Mouse (Mus musculus): ENCODE results near the gene Klf7. TPM values are rescaled to one million over a fixed set of nuclear protein-coding genes. Genes with fewer than 3 reads are reported as not detected.

The Klf7 gene
- polyA plus RNA-seq, 1 experiment: 19.7 TPM

DNA sequence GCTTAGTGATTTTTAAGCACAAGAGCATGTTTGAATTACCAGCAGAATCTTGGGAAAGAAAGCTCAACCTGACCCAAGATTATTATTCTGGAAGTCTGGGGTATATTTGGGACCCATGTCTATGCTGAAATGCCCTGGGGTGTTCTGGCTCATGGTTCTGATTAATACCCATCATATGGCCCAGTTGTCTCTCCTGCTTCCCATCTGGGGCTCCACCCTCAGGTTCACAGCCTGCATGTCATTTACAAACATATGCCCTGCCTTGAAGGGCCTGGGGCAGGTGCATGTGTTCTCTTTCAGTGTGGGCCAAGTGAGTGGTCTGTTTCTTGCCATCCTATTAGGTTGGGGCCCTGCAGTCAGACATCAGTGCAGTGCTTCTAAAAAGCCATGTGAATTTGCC is 114.1 kb downstream of the Klf7 start:
- no peak for DNase-seq
- Histone ChIP-seq H3K27me3 (ENCODE audit: control insufficient read depth, insufficient read depth, low read length) (no peaks in the 10 kb centered on the region), H3K4me3 (replicated peaks; ENCODE audit: insufficient read depth, low read depth, low read length) (no peak overlapping the region), H3K27ac (ENCODE audit: insufficient read depth, low read length) (no peak overlapping the region), H3K4me1 (ENCODE audit: control insufficient read depth, insufficient read depth, low read length) (no peaks in the 10 kb centered on the region)
- no peak for TF ChIP-seq CTCF (IDR thresholded peaks at IDR 0.05; ENCODE audit: borderline replicate concordance, insufficient read depth, low read depth, low read length)
- TF ChIP-seq POLR2A (IDR thresholded peaks at IDR 0.05; ENCODE audit: borderline replicate concordance, insufficient read depth, low read length): no peak

DNA sequence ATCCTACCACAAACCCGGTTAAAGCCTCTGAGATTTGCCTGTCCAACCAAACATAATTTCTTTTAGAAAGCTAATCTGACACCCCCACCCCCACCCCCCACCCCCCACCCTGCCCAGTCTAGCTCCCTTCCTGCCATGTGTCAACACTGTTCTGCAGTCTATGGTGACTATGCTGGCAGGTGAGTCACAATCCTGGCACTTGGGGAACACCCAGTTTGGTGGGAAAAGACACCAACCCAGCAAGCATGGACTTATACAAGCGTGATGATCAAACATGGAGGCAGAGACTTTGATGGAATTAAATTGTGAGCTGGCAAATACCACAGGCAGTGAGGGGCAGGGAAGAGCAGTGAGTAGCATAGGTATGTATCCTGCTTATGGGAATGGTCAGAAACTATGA is 116.9 kb downstream of the Klf7 start:
- no peak for TF ChIP-seq POLR2A (IDR thresholded peaks at IDR 0.05; ENCODE audit: borderline replicate concordance, insufficient read depth, low read length)
- TF ChIP-seq CTCF (IDR thresholded peaks at IDR 0.05; ENCODE audit: borderline replicate concordance, insufficient read depth, low read depth, low read length): no peak
- H3K4me1 ChIP-seq (ENCODE audit: control insufficient read depth, insufficient read depth, low read length): no peaks in the 10 kb centered on the region
- no peak overlapping the region for H3K27ac ChIP-seq (ENCODE audit: insufficient read depth, low read length)
- no peak overlapping the region for H3K4me3 ChIP-seq (replicated peaks; ENCODE audit: insufficient read depth, low read depth, low read length)
- no peak for DNase-seq
- 92% methylated on average over 2 of the region's 2 CpGs for WGBS
- no peaks in the 10 kb centered on the region for H3K27me3 ChIP-seq (ENCODE audit: control insufficient read depth, insufficient read depth, low read length)

DNA sequence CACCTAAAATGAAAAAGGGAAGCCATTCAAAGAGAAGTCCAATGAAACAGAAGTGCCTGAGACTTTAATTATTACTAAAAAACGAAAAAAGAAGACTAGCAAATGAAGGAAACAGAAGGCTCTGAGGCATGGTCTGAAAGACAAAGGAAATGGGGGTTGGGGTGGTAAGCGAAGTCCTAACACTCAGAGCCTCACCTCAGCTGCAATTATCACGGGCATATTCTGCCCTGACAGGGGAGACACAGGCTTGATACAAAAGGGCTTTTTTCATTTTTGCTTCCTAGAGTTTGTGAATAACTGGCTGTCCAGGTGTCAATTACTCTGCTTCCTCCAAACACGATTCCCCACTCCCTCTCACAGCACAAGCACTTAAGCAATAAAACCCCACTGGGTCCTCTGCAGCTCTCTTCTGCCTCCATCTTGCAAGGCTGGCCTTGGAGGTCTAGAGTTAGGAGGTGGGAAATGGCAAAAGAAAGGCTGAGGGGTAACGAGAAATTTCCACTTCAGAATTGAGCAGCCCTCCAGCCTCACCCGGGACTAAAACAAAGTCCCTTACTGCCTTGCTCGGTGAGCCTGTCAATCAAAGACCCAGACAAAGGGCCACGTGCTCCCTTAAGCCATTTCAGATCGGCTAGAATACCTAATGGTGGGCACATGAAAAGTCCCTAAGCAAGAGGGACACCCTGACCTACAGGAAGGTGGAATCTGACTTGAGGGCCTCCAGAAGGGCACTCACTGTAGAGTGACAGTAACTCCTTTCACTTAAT is 118.4 kb downstream of the Klf7 start:
- no peak for TF ChIP-seq POLR2A (IDR thresholded peaks at IDR 0.05; ENCODE audit: borderline replicate concordance, insufficient read depth, low read length)
- no peak for TF ChIP-seq CTCF (IDR thresholded peaks at IDR 0.05; ENCODE audit: borderline replicate concordance, insufficient read depth, low read depth, low read length)
- WGBS: 70% methylated on average over 9 of the region's 9 CpGs
- no peak for DNase-seq

DNA sequence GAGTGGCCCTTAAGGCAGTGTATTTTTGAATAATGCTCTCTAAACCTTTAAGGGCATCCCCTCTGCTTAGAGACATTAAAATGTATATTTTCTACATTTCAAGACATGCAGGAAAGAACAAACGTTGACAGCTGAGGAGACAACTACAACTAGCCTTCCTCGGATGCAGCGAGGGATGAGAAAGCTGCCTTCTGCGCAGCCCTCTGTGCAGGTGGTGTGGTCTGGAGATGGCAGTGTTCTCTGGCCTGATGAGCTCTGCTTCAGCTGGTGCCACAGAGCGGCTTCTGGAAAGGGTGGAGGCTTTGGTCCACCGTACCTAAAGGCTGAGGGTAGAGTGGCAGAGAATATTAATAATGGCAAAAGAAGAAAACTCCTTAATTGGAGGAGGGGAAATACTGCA is 120.0 kb downstream of the Klf7 start:
- Histone ChIP-seq H3K27ac (ENCODE audit: insufficient read depth, low read length) (no peak overlapping the region), H3K27me3 (ENCODE audit: control insufficient read depth, insufficient read depth, low read length) (no peaks in the 10 kb centered on the region), H3K4me1 (ENCODE audit: control insufficient read depth, insufficient read depth, low read length) (peaks cover 8% of the 10 kb centered on the region; the same call in 1 of the 2 replicates), H3K4me3 (replicated peaks; ENCODE audit: insufficient read depth, low read depth, low read length) (no peak overlapping the region)
- WGBS: 93% methylated on average over 6 of the region's 6 CpGs
- TF ChIP-seq POLR2A (IDR thresholded peaks at IDR 0.05; ENCODE audit: borderline replicate concordance, insufficient read depth, low read length) (no peak), CTCF (IDR thresholded peaks at IDR 0.05; ENCODE audit: borderline replicate concordance, insufficient read depth, low read depth, low read length) (no peak)
- DNase-seq: no peak

More for the DNA sequence above, 118.4 kb downstream of the Klf7 start:
- Histone ChIP-seq H3K4me3 (replicated peaks; ENCODE audit: insufficient read depth, low read depth, low read length) (no peak overlapping the region), H3K27ac (ENCODE audit: insufficient read depth, low read length) (no peak overlapping the region), H3K4me1 (ENCODE audit: control insufficient read depth, insufficient read depth, low read length) (peaks cover 8% of the 10 kb centered on the region; the same call in 1 of the 2 replicates), H3K27me3 (ENCODE audit: control insufficient read depth, insufficient read depth, low read length) (no peaks in the 10 kb centered on the region)

DNA sequence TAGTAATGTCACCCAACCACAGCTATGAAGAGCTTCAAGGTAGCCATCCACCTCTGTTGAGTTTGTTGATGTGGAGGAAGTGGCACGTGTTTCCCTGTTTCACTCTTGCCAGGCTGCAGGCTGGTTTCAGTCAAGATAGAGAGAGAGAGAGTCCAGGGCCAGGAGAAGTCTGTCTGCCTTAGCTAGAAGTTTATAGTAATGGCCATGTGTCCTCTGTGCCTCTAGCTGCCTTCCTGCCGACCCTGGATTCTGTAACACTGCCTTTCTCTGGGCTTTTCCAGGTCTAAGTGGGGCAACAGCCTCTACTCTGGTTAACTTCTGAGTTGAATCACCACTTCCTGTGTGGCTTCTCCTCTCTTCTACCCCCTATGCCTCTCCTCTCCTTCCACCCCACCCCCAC is 121.5 kb downstream of the Klf7 start:
- H3K4me3 ChIP-seq (replicated peaks; ENCODE audit: insufficient read depth, low read depth, low read length): no peak overlapping the region
- no peak for TF ChIP-seq CTCF (IDR thresholded peaks at IDR 0.05; ENCODE audit: borderline replicate concordance, insufficient read depth, low read depth, low read length)
- WGBS: 90% methylated on average over 2 of the region's 2 CpGs
- no peak for DNase-seq
- H3K27me3 ChIP-seq (ENCODE audit: control insufficient read depth, insufficient read depth, low read length): no peaks in the 10 kb centered on the region
- H3K27ac ChIP-seq (ENCODE audit: insufficient read depth, low read length): no peak overlapping the region
- peaks cover 8% of the 10 kb centered on the region; the same call in 1 of the 2 replicates for H3K4me1 ChIP-seq (ENCODE audit: control insufficient read depth, insufficient read depth, low read length)

DNA sequence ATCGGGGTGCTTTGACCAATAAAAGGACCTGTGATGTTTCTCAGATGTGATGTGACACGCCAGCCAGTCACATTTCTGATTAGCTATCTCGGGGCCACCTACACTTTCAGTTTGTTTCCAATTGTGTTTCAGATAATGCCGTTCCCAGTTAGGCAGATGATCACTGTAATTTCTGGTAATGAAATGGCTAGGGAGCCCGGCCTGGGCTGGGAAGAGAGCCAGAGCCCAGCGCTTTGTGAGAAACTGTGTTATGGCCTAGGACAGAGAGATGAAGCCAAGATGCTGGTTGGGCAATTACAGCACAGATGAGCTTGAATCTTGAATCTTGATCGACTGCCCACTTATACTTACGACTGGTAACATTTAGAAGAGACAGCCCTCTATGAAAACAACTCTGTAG is 122.6 kb downstream of the Klf7 start:
- Histone ChIP-seq H3K27me3 (ENCODE audit: control insufficient read depth, insufficient read depth, low read length) (no peaks in the 10 kb centered on the region), H3K4me1 (ENCODE audit: control insufficient read depth, insufficient read depth, low read length) (peaks cover 13% of the 10 kb centered on the region), H3K4me3 (replicated peaks; ENCODE audit: insufficient read depth, low read depth, low read length) (no peak overlapping the region), H3K27ac (ENCODE audit: insufficient read depth, low read length) (peak overlapping the region; percentile 23)
- TF ChIP-seq CTCF (IDR thresholded peaks at IDR 0.05; ENCODE audit: borderline replicate concordance, insufficient read depth, low read depth, low read length): no peak
- TF ChIP-seq POLR2A (IDR thresholded peaks at IDR 0.05; ENCODE audit: borderline replicate concordance, insufficient read depth, low read length): no peak
- WGBS: 13% methylated on average over 8 of the region's 8 CpGs
- peak; percentile 75 to 77 for DNase-seq

DNA sequence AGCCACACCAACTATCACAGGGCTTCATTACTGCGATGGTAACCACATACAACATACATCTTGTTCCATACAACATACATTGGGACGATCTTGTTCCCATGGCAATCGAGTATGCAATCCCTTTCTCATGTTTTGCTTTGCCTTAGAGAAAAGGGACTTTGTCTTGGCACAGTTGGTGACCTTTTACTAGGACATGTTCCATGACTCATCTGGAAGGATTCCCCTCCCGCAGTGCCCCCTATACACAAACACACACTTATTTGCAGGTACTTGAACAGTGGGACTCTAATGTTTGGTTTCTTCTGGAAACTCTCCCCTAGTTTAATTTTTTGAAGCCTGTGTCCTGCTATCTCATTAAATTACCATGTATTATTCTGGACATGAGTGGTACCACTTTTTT is 123.2 kb downstream of the Klf7 start:
- Histone ChIP-seq H3K4me3 (replicated peaks; ENCODE audit: insufficient read depth, low read depth, low read length) (no peak overlapping the region), H3K4me1 (ENCODE audit: control insufficient read depth, insufficient read depth, low read length) (peaks cover 16% of the 10 kb centered on the region), H3K27me3 (ENCODE audit: control insufficient read depth, insufficient read depth, low read length) (no peaks in the 10 kb centered on the region), H3K27ac (ENCODE audit: insufficient read depth, low read length) (no peak overlapping the region)
- WGBS: 81% methylated on average over 4 of the region's 4 CpGs
- TF ChIP-seq CTCF (IDR thresholded peaks at IDR 0.05; ENCODE audit: borderline replicate concordance, insufficient read depth, low read depth, low read length) (no peak), POLR2A (IDR thresholded peaks at IDR 0.05; ENCODE audit: borderline replicate concordance, insufficient read depth, low read length) (no peak)
- DNase-seq: peak in 1 of 2 experiments; percentile 42

DNA sequence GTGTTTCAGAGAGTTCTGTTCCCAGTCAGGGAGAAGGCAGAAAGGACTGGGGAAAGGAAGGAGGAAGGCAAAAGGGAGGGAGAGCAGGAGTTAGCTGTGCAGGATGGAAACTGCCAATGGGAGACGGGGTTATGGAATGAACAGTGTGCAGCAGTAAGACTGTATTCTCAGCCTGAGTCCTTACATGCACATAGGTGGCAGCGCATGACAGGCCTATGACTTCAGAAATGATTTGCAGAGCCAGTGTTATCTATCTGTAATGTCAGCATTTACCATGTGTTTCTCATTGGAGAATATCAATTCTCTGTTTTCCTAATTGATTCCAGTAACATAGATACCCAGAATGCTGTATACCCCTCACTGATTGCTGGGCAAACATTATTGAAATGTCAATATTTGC is 123.9 kb downstream of the Klf7 start:
- Histone ChIP-seq H3K27ac (ENCODE audit: insufficient read depth, low read length) (no peak overlapping the region), H3K27me3 (ENCODE audit: control insufficient read depth, insufficient read depth, low read length) (no peaks in the 10 kb centered on the region), H3K4me1 (ENCODE audit: control insufficient read depth, insufficient read depth, low read length) (peaks cover 20% of the 10 kb centered on the region), H3K4me3 (replicated peaks; ENCODE audit: insufficient read depth, low read depth, low read length) (no peak overlapping the region)
- 98% methylated on average over 2 of the region's 2 CpGs for WGBS
- TF ChIP-seq CTCF (IDR thresholded peaks at IDR 0.05; ENCODE audit: borderline replicate concordance, insufficient read depth, low read depth, low read length): no peak
- no peak for DNase-seq

All from cerebellum, adult 2 months (tissue).